ENCODE assay signal across 1 mouse cellular context in the genomic region with DNA sequence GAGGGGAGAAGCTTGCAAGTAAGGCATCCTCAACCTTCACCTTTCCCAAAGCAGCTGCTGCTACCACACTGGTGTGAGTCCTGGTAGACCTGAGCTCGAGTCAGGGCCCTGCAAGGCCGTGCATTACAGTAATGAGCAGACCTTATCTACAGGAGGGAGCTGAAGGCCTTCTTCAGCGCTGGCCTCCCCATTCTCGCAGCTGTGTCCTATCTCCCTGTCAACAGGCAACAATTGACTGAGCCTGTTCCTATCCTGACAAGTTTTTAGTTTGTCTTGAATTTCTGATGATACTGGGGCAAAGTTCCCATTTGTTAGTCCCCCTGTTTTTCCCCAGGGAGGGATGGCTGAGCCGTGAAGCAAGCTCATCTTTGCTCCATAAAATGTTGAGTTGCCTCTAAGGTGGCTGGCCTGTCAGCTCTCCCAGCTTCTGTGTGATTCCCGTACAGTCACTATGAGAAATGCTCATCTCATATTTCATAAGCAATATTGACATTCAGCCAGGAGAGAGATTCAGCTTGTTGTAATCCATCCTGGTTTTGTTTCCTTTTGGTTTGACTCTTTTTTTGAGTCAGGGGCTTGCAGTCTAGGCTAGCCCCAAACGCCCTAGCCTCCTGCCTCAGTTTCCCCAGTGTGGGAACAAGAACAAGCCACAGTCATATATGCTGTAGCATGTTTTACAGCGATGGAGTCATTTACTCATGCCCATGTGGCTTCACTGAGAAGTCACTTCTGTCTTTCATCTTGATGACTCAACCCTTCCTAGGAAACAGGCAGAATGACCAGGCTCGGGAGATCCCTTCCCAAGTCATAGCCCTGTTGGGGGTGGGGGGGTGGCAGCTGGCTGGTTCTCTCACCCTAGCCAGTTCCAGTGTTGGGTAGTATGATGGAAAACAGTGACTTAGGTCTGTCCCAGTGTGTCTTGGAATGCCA.
TF ChIP-seq lines count a peak whose summit lies in the region.

No protein-coding gene starts in this region.

TF ChIP-seq in MEL, 35 proteins besides CTCF, POLR2A, EP300 and RAD21:
- TF ChIP-seq TAL1 (IDR thresholded peaks at IDR 0.05; ENCODE audit: low read length) = peak; percentile 45
- TF ChIP-seq MEF2A (IDR thresholded peaks at IDR 0.05; ENCODE audit: extremely low read depth, insufficient replicate concordance, low read depth, low read length, poor library complexity, severe bottlenecking) = no peak
- peak; percentile 29; the same call in 1 of the 2 replicates for TF ChIP-seq GATA1 (IDR thresholded peaks at IDR 0.05; ENCODE audit: low read depth, low read length)
